Mouse (Mus musculus) olfactory bulb, adult 2 months (tissue): ENCODE results near the gene Idh3b. TPM values are rescaled to one million over a fixed set of nuclear protein-coding genes. Genes with fewer than 3 reads are reported as not detected.
A peak's percentile ranks its signal among the peaks of the same experiment; 100 is the strongest.

ENCODE experiments used
- H3K27ac ChIP-seq: fragments of 200-500 bp; 2 replicates; pipeline ENCODE4 v1.5.1; 2012; ENCODE audit warnings: low read depth, low read length; ENCODE audit not compliant: insufficient read depth
- H3K4me1 ChIP-seq: fragments of 200-500 bp; 2 replicates; pipeline ENCODE4 v1.6.1; 2012; ENCODE audit warnings: low read length; ENCODE audit not compliant: control insufficient read depth, insufficient read depth
- H3K4me3 ChIP-seq: fragments of 200-500 bp; 2 replicates; pipeline ENCODE4 v1.5.1; 2012; ENCODE audit warnings: mild to moderate bottlenecking, low read depth, low read length, moderate library complexity; ENCODE audit not compliant: insufficient read depth
- CTCF ChIP-seq: fragments of 200-500 bp; IDR thresholded peaks from 2 replicates; pipeline ENCODE4 v1.5.1; 2012; ENCODE audit warnings: low read depth, mild to moderate bottlenecking, low read length, moderate library complexity; ENCODE audit not compliant: insufficient read depth
- POLR2A ChIP-seq: fragments of 200-500 bp; IDR thresholded peaks from 2 replicates; pipeline ENCODE4 v1.6.1; 2012; ENCODE audit warnings: mild to moderate bottlenecking, low read depth, low read length, moderate library complexity; ENCODE audit not compliant: insufficient read depth
- WGBS: fragments of 180-500 bp; shearing (Covaris S2); methylation state at CpG from one replicate; pipeline ENCODE4 v1.1.7; 2018; 5-methylcytosine and 5-hydroxymethylcytosine counted together
- polyA plus RNA-seq: library from polyadenylated mRNA; stranded (reverse); fragments of >200 nt; gene quantifications from 2 replicates; pipeline ENCODE4 v1.2.4, GENCODE M21; 2012; ENCODE audit warnings: low replicate concordance; ENCODE audit not compliant: missing spikeins, insufficient read depth, insufficient read length

The Idh3b gene
- 496 TPM in 1 of 2 replicates, not detected in the other for polyA plus RNA-seq

- H3K4me1 ChIP-seq: peaks cover 6% of the 10 kb centered on the region
- peak within 1 kb of the TSS; percentile 83 for H3K27ac ChIP-seq
- peak within 1 kb of the TSS; percentile 69 for H3K4me3 ChIP-seq
- under 1% methylated on average over 51 of the region's 51 CpGs for WGBS
- peak; percentile 65 for TF ChIP-seq POLR2A
- no peak for TF ChIP-seq CTCF
Observed at GRCm38 (mm10) chr2:130283854-130284654, at the start of gene Idh3b. TSS of gene Idh3b (minus strand) at chr2:130284547.

GRCm38 (mm10) chr2:130329502-130329901, 45.2 kb upstream of the Idh3b start:
- H3K27ac ChIP-seq: no peak overlapping the region
- TF ChIP-seq POLR2A (no peak), CTCF (no peak)
- H3K4me3 ChIP-seq: no peak overlapping the region
- H3K4me1 ChIP-seq: no peaks in the 10 kb centered on the region
- 94% methylated on average over 2 of the region's 2 CpGs for WGBS

- no peaks in the 10 kb centered on the region for H3K4me1 ChIP-seq
- H3K4me3 ChIP-seq: no peak overlapping the region
- H3K27ac ChIP-seq: no peak overlapping the region
- TF ChIP-seq CTCF (no peak), POLR2A (no peak)
- 88% methylated on average over 1 of the region's 1 CpGs for WGBS
Observed at GRCm38 (mm10) chr2:130327057-130327456, 42.7 kb upstream of the Idh3b start.

- TF ChIP-seq CTCF: no peak
- TF ChIP-seq POLR2A: no peak
- 72% methylated on average over 4 of the region's 4 CpGs for WGBS
Observed at GRCm38 (mm10) chr2:130303014-130303413, 18.7 kb upstream of the Idh3b start.

GRCm38 (mm10) chr2:130297580-130297979, 13.2 kb upstream of the Idh3b start:
- Histone ChIP-seq H3K4me1 (peaks cover 15% of the 10 kb centered on the region), H3K27ac (no peak overlapping the region), H3K4me3 (no peak overlapping the region)
- no peak for TF ChIP-seq CTCF
- no peak for TF ChIP-seq POLR2A
- WGBS: 85% methylated on average over 9 of the region's 9 CpGs

More at GRCm38 (mm10) chr2:130303014-130303413, 18.7 kb upstream of the Idh3b start:
- H3K4me1 ChIP-seq: no peaks in the 10 kb centered on the region
- H3K27ac ChIP-seq: no peak overlapping the region
- H3K4me3 ChIP-seq: no peak overlapping the region

- Histone ChIP-seq H3K4me3 (peak overlapping the region; percentile 51), H3K4me1 (peaks cover 15% of the 10 kb centered on the region), H3K27ac (no peak overlapping the region)
- no peak for TF ChIP-seq CTCF
- no peak for TF ChIP-seq POLR2A
- WGBS: 8% methylated on average over 20 of the region's 20 CpGs
Observed at GRCm38 (mm10) chr2:130296134-130296745, 11.9 kb upstream of the Idh3b start.

GRCm38 (mm10) chr2:130295331-130296133, 11.2 kb upstream of the Idh3b start:
- H3K4me3 ChIP-seq: peak overlapping the region; percentile 51
- H3K4me1 ChIP-seq: peaks cover 15% of the 10 kb centered on the region
- H3K27ac ChIP-seq: no peak overlapping the region
- TF ChIP-seq CTCF: no peak
- TF ChIP-seq POLR2A: 0 out of 2 replicates have a peak, but pooled peaks have one; percentile 35
- WGBS: under 1% methylated on average over 90 of the region's 99 CpGs

GRCm38 (mm10) chr2:130294936-130295277, 10.6 kb upstream of the Idh3b start, which contains the start of gene Ebf4:
TSS of gene Ebf4 (plus strand) at chr2:130295169.
- Histone ChIP-seq H3K27ac (no peak within 1 kb of the TSS; the same call in 1 of the 2 replicates), H3K4me1 (peaks cover 15% of the 10 kb centered on the region), H3K4me3 (peak within 1 kb of the TSS; percentile 51)
- WGBS: under 1% methylated on average over 28 of the region's 39 CpGs
- TF ChIP-seq POLR2A (peak; percentile 28; the same call in 1 of the 2 replicates), CTCF (no peak)
